Mouse (Mus musculus) mouse embryonic stem cell (cell line): ENCODE results near the gene Irf1.

Experiments
- in situ Hi-C, 2 experiments: fragments of 300-500 bp; cut with MboI; formaldehyde crosslinking; loops; 1 replicate in 1 of 2; 3 replicates in 1 of 2; pipeline ENCODE4 v1.14.3; 2019 to 2020; ENCODE audit warnings: low sequenced_read_pairs in 2 of 2, low pct_unique_long_range_greater_than_20kb in 1 of 2, mixed read lengths in 1 of 2; ENCODE audit not compliant: unreplicated experiment in 1 of 2

Gene Irf1

DNA sequence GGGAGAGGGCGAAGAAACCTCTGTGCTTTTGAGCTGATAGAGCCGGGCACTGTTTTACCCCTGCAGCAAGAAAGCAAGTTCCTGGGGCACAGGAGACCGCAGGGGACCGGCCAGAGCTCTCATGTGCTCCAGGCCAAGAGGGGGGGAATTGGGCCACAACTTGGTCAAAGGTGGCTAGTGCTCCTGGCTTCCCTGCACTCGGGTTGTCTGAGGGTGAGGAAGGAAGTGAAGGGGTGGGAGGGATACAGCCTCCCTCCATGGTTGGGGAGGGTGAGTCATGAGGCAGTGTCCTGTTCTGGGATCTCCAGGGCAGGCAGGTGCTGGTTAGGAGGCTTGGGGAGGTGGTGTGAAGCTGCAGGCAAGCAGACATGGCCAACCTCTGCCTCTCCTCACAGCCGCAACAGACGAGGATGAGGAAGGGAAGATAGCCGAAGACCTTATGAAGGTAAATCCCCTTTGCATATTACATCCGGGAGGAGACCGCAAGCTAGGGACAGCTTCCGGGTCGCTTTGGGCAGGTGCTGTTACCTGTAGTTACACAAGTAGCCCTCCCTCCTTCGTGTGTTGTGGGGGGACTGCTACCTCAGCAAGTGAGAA is 4.9 kb downstream of the Irf1 start:
- in situ Hi-C loops, result no loop called here

DNA sequence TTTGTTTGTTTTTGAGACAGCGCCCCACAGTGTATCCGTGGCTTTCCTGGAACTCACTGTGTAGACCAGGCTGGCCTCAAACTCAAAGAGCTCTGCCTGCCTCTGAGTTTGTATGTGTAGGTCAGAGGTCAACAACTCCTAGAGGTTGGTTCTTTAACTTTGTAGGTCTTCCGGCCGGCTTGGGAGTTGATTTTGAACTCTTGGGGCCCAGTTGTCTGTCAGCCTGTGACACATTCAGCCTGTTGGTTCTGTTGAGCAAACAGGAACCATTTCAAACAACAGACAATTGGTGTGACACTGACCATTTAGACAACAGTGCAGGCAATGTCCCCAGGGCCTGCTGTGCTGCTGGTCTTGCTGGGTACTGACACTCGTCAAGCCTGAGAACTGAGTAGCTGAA is 7.9 kb downstream of the Irf1 start:
- in situ Hi-C loops, result no loop called here

DNA sequence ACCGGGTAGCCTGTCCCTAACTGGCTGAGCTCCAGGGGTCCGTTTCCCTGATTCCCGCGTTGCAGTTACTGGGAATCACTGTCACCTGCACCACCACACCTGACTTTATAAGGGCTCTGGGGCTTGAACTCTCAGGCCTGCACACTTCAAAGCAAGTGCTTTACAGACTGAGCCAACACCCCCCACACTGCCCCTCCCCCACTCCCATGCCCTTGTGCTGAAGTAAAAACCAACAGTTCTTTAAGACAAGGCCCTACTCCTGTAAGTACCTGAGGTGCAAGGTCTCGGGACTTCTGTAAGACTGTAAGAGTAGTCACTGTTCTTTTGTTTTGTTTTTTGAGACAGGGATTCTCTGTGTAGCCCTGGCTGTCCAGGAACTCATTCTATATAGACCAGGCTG is 8.6 kb downstream of the Irf1 start:
- in situ Hi-C loops, result no loop called here

DNA sequence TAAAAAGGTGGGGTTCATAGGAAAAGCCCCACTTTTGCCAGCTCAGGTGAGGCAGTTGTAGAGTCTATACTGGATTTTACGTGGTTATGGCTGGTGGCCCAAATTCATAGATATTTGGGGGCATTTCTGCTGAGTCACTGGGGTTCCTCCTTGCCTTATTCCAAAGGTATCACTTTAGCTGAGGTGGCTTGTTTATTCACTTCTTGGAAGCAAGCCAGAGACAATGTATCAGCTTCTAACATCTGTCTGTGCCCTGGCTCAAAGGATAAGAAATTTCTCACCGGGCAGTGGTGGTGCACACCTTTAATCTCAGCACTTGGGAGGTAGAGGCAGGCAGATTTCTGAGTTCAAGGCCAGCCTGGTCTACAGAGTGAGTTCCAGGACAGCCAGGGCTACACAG is 10.0 kb downstream of the Irf1 start:
- in situ Hi-C loops, result no loop called here

DNA sequence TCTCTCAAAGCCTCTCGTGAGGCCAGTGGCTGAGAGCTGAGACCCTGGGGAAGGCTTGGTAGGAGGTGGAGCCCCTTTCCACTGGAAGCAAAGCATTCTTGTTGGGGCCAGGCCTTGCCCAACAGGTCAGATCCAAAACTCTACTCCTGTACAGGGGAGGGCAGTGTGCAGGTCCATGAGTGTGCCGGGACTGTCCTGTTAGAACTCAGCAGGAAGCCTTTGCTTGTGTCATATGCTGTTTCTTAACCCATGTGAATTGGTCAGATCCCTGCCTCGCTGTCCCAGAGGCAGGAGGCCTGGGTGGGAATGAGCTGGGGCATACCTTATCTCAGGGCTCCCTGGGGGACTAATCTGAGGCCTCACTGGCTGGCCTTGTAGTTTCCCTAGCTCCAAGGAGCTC is 10.4 kb downstream of the Irf1 start:
- in situ Hi-C loops, result no loop called here

DNA sequence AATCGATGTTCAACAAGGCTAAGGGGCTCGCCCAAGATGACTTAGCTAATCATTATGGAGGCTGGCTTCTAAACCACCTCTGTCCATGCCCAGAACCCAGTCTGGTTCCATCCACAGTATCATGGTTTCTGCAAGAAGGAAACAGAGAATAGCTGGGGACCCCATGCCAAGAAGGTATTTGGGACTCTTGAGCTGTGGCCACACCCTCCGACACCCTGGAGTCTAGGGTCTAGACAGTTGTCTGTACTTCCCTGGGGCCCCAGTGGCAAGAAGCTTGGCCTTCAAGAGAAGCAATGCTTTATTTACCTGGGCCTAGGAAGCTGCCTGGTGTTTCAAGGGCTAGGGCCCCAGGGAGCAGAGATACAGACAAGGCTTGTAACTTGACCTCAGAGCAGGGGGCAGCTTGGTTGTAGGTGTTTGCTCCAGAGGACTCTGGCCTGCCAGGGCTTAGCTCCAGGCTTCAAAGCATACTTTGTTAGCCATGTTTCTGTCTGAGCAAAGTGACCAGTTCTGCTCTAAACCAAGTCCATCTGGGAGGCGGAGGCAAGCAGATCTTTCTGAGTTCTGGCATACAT is 11.5 kb downstream of the Irf1 start:
- in situ Hi-C loops, result no loop called here

DNA sequence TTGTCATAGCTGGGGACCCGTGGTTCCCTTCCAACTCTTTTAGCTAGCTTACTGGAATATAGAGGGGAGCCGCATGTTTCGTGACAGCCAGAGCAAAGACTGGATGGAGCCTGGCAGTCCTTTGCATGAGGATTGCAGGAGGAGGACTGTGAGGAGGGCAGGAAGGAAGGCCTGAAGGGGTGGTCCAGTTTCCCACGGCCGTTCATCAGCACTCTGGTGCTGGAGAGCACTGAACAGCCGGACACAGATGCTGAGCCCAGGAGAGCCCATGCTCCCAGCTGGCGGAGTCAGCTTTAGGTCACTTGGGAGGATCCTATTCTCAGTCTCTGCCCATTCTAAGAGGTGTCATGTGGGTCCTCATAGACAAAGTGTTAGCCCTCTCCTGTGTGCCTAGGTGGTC is 12.2 kb downstream of the Irf1 start:
- in situ Hi-C loops, result no loop called here

DNA sequence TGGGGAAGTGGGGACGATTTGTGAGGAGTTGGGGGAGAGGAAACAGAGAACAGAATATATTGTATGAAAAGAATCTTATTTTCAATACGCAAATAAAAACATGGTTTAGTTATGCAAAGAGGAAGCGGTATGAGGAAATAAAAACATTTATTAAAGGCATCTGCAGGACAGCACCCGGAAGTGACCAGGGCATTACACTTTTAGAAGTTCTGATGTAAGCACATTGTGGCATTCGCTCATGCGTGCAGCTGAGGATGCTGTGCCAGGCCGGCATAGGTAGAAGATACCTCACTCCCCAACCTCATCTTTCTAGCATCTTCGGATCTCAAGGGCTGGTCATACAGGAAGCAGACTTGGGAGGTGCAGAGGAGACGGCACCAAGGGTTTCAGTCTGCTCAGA is 13.5 kb downstream of the Irf1 start:
- in situ Hi-C loops, result no loop called here

DNA sequence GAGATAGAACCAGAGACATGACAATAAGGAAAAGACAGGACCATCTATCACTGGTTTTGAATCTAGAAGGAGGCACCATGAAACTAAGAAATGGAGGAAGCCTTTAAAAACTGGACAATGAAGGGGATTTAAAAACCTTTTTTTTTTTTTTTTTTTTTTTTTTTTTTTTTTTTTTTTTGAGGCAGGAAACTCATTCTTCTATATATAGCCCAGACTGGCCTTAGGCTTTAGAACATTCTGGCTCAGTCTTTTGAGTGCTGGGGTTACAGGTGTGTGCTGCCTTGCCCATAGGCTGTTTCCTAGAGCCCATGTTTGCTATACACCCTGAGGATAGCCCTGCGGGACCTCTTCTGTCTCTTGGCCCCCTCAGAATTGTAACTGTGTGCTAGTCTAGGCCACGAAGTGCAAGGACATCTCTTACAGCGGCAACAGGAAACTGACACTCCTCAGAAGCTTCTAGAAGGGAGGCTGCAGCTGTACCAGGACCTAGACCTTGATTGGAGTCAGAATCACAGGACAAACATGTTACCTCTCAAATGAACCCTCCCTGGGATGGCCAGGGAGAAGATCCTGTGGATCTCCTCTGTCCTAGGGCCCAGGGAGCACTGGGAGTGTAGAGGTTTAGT is 15.6 kb downstream of the Irf1 start:
- in situ Hi-C loops, result no loop called here

DNA sequence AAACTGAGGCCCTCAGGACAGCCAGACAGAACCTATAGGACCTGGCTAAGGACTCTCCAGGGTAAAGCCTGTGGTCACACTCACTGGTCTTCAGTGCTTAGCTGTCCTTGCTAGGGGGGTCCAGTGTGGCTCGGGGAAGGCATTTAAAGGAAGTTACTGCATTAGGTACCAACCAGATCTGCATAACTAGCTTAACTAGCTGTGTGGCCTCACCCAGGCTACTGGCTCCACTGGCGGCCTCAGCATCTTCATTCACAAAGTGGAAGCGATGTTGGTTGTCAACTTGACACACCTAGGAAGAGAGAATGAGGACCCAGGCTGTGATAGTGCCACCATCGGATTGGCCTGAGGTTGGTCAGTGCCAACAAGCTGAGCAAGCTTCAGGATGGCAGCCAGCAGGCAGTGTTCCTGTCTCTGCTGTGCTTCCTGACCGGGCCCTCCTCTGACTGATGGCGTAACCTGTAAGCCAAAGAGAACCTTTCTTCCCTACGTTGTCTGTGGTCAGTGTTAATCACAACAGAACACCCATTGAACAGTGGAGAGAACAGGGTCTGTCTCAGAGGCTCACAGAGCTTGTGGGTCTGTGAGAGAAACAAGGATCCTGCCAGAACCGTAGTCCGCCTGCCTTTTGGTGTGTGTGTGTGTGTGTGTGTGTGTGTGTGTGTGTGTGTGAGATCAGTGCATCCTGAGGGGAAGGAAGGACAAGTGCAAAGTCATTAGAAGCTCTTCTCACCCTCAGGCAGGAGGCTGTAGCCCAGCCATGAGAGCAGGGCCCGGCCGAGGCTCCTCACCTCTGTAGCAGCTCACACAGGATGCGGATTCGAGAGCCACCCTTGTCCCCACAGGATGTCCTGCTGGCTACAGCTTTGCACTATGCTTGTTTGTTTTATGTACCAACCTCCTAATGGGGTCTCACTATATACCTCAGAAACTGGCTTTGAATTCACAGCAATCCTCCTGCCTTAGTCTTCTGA is 16.5 kb downstream of the Irf1 start:
- in situ Hi-C loops, result no loop called here

DNA sequence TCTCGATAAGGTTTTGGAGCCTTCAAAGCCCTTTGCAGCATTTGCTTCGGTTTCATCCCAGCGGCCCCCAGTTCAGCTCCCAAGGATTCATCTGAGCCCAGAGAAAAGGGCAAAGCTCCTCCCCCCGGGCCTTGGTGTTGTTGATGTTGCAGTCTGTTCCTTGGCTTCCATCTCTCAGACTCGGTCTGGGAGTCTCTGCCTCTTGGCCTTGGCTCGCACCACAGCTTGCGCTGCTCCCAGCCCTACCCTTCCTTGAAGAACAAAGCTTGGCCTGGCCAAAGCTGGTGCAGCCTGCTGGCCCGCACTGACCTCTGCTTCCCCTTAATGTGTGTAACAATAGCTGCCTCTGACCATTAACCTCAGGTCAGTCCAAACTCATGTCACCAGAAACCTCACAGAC is 18.4 kb downstream of the Irf1 start:
- in situ Hi-C loops, result no loop called here

DNA sequence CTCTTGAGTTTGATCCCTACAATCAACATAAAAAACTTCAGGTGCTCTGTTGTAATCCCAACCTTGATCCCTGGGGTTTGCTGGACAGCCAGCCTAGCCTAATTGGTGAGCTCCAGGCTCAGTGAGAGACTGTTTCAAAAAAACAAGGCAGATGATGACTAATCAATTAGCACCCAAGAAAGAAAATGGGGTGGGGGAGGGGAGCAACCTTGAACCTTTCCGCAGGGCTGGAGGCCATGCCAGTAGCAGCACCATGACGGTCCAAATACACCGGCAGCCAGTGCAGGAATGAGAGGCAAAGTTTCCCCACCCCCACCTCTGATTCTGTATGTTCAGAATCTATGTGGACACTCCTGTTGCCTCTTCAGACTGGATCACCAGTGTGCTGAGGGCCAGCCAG is 19.5 kb downstream of the Irf1 start:
- in situ Hi-C loops, result no loop called here

DNA sequence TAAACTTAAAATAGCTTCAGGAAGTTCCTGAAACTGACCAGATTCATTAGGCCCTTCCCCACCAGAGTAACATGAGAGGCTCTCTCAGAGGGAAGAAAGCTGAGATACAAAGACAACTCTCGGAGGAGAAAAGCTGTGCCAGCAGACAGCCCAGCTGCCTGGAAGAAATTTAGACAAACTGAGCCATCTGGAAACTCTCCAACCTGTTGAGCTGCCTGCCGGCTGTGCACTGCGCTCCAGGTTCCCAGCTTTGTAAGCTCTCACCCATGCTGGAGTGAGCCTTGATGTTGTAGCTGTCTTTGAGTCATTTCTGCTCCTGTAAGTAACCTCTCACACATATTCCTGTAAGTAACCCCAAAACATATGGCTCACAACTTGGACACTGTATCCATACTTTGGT is 23.2 kb downstream of the Irf1 start:
- in situ Hi-C loops, result no loop called here

DNA sequence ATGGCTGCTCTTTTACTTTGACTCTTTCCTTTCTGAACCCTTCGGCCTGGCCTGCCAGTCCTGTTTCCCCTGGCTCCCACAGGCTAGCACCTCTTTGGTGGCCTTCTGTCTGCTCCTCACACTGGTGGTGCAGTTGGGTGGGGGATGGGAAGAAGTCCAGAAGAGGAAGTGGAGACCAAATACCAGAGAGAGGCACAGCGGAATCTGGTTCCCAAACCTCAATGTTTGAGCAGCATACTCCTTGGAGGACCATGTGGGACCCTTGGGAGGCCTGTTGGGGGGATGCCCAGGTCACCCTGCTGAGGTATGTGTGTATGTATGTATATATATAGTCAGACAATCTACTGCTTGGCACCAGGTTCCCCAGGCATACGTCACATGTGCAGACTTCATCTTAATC is 24.2 kb downstream of the Irf1 start:
- in situ Hi-C loops, result no loop called here

DNA sequence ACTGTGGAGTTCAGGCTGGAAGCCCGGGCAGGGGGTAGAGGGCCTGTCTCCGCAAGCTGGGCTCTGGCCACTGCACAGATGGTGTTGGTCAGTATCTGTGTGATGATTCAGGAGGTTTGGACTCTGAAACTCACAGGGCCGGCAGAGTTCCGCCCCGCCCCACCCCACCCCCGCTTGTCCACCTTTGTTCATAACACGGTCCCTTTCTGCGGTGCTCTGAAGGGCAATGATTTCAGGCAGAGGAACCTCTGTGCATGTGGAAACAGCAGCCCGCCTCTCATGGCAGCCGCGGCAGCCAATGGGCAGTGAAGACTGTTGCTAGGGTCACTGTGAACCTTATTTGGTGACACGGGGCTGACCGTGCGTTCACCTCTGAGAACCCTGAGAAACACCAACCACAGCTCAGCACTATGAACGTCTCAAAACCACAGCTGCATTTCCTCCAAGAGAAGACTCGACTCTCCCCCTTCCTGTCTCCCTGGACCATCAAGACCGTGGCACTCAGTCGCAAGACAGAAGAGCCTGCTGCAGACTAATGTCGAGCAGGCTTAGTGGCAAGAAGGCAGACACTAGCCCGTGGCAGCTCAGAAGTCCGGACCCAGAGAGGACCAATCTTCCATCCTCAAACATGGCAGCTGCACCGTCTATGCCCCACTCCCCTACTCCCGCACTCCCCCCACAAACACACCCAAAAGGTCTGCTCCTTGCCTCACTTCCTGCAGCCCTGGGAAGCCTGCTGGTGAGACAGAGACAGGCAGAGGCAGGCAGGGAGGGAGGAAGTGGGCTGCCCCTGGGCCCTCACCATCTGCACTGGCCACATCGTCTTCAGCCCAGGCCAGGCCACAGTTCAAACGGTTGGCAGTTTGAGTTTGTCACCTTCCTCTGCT is 25.1 kb downstream of the Irf1 start:
- in situ Hi-C loops, result no loop called here

DNA sequence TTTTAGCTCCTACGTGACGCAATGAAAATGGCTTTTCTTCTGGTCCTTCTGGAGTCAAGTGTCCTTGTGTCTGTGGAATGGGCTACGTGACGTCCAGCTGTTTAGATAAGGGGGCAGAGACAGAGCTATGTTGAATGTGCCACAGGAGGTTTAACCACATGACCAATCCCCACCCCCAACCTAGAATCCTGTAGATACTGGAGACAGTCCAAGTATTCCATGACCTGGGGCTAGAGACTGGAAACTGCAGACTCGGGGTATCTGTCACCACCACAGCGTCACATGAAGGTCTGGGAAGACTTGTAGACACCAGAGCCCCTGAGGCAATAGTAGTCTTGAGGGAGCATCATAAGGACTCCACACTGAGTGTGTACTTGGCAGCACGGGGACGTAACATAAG is 26.0 kb downstream of the Irf1 start:
- in situ Hi-C loops, result no loop called here

DNA sequence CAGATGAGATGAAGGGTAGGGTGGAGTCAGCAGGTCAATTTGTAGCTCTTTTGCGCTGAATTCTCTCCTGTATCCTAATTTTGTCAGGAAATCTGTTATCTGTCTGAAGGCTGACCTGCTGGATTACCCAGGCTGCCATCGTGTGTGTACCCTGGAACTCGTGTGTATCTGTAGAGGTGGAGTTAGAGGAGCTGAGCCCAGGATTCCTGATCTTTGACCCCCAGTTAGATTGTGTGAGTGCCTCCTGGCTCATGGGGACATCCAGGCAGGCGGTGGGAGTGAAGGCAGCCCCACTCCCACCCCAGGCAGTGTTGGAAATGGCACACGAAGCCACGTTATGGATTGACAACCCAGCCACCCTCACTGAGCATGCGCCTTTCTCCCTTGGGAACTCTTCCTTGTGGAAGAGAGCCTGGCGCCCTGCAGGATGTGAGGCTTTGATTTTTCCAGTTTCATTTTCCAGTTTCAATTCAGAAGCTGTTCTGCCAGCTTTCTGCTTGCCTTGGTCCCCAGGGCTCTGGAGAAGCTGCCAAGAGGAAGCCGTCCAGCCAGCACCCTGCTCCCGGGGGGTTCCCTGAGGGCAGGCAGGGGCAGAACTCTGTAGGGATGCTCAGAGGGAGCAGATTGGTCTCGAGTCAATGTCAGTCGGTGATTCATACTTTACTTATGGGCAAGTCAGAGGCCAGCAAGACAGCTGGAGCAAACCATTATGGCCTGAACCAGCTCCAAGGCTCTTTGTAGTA is 26.8 kb downstream of the Irf1 start:
- in situ Hi-C loops, result no loop called here

DNA sequence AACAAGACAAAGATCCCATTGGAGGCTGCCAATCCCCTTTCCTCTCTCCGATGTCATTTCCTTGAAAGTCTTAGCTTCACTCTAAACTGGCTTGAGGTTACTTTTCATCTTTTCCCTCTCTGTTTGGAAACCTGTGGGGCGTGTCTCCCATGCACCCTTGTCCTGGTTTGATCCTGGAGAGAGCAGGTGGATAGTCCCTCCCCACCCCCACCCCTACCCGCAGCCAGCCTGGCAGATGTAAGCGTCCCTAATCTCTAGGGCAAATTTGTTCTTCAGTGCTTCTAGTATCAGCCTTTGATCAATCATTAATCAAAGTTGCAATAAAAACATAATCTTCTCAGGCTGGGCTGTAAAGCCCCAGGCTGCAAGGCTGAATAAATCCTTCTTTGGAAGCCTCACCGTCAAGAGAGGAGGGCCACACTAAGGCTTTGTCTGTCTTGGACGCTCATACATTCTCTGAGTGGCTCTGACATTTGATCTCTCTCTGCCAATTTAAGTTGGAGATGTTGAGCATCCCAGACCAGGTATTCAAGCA is 27.6 kb downstream of the Irf1 start:
- in situ Hi-C loops, result no loop called here
